Mouse (Mus musculus) myocyte (in vitro differentiated cells): ENCODE data around the gene Wwc1. TPM values are rescaled to one million over a fixed set of nuclear protein-coding genes. Genes with fewer than 3 reads are reported as not detected.
"Not testable (repeated sequence)": the region's sequence is repeated elsewhere in the genome, so short reads cannot be mapped to it uniquely, and the experiment has no call there.

Source experiments
- H3K27me3 ChIP-seq: one replicate; pipeline ENCODE4 v1.6.1; 2011; ENCODE audit not compliant: control insufficient read depth, insufficient read depth, insufficient read length
- H3K36me3 ChIP-seq: one replicate; pipeline ENCODE4 v1.6.1; 2011; ENCODE audit not compliant: control insufficient read depth, insufficient read depth
- H3K4me2 ChIP-seq: one replicate; pipeline ENCODE4 v1.6.1; 2011; ENCODE audit warnings: low read depth, control low read depth
- H3K4me3 ChIP-seq: one replicate; pipeline ENCODE4 v1.5.1; 2011; ENCODE audit warnings: mild to moderate bottlenecking, control low read depth, moderate library complexity
- H3K79me2 ChIP-seq: one replicate; pipeline ENCODE4 v1.6.1; 2011; ENCODE audit not compliant: control insufficient read depth, insufficient read depth
- H3ac ChIP-seq: one replicate; pipeline ENCODE4 v1.6.1; 2011; ENCODE audit not compliant: control insufficient read depth, insufficient read length
- CEBPB ChIP-seq: IDR thresholded peaks from 2 replicates; pipeline ENCODE4 v1.6.1; 2011; ENCODE audit warnings: mild to moderate bottlenecking, moderate library complexity; ENCODE audit not compliant: poor library complexity, insufficient read depth, severe bottlenecking
- E2F4 ChIP-seq: IDR thresholded peaks from one replicate; pipeline ENCODE4 v1.6.1; 2011; ENCODE audit warnings: mild to moderate bottlenecking, control low read depth, moderate library complexity; ENCODE audit not compliant: insufficient read depth
- MAX ChIP-seq: IDR thresholded peaks from one replicate; pipeline ENCODE4 v1.6.1; 2011; ENCODE audit warnings: low read depth, mild to moderate bottlenecking, control low read depth
- MYOD1 ChIP-seq, 3 experiments: IDR thresholded peaks; one replicate each; pipeline ENCODE4 v1.6.1; 2011; ENCODE audit warnings: control low read depth in 2 of 3, low read depth in 2 of 3, mild to moderate bottlenecking in 2 of 3, moderate library complexity in 1 of 3; ENCODE audit not compliant: insufficient read length in 2 of 3, control insufficient read depth in 1 of 3
- MYOG ChIP-seq, 3 experiments: IDR thresholded peaks; one replicate each; pipeline ENCODE4 v1.6.1; 2011; ENCODE audit warnings: control low read depth in 2 of 3, low read depth in 2 of 3, mild to moderate bottlenecking in 2 of 3; ENCODE audit not compliant: insufficient read length in 2 of 3, control insufficient read depth in 1 of 3, insufficient read depth in 1 of 3
- POLR2A ChIP-seq: IDR thresholded peaks from one replicate; pipeline ENCODE4 v1.6.1; 2011; ENCODE audit warnings: low read depth, mild to moderate bottlenecking, control low read depth, moderate library complexity; ENCODE audit not compliant: insufficient read length
- POLR2AphosphoS2 ChIP-seq: IDR thresholded peaks from one replicate; pipeline ENCODE4 v1.6.1; 2011; ENCODE audit warnings: low read depth, control low read depth; ENCODE audit not compliant: insufficient read length
- REST ChIP-seq: IDR thresholded peaks from one replicate; pipeline ENCODE4 v1.6.1; 2011; ENCODE audit warnings: mild to moderate bottlenecking, control low read depth, moderate library complexity; ENCODE audit not compliant: insufficient read depth, insufficient read length
- SRF ChIP-seq: IDR thresholded peaks from one replicate; pipeline ENCODE4 v1.6.1; 2011; ENCODE audit warnings: low read depth; ENCODE audit not compliant: control insufficient read depth, insufficient read length
- TCF12 ChIP-seq: IDR thresholded peaks from one replicate; pipeline ENCODE4 v1.6.1; 2011; ENCODE audit warnings: mild to moderate bottlenecking, control low read depth; ENCODE audit not compliant: poor library complexity, insufficient read depth, severe bottlenecking
- TCF3 ChIP-seq: IDR thresholded peaks from one replicate; pipeline ENCODE4 v1.6.1; 2011; ENCODE audit warnings: low read depth, control low read depth; ENCODE audit not compliant: insufficient read length
- USF1 ChIP-seq: IDR thresholded peaks from one replicate; pipeline ENCODE4 v1.6.1; 2011; ENCODE audit warnings: low read depth, mild to moderate bottlenecking, control low read depth, moderate library complexity
- polyA plus RNA-seq: library from polyadenylated mRNA; unstranded; fragments of >200 nt; fragmentation: generic; extraction: Trizol; gene quantifications from one replicate; pipeline ENCODE4 v1.2.1, GENCODE M21; 2012; ENCODE audit warnings: missing spikeins

Gene Wwc1
- polyA plus RNA-seq, 1 experiment, result 1.2 TPM

DNA sequence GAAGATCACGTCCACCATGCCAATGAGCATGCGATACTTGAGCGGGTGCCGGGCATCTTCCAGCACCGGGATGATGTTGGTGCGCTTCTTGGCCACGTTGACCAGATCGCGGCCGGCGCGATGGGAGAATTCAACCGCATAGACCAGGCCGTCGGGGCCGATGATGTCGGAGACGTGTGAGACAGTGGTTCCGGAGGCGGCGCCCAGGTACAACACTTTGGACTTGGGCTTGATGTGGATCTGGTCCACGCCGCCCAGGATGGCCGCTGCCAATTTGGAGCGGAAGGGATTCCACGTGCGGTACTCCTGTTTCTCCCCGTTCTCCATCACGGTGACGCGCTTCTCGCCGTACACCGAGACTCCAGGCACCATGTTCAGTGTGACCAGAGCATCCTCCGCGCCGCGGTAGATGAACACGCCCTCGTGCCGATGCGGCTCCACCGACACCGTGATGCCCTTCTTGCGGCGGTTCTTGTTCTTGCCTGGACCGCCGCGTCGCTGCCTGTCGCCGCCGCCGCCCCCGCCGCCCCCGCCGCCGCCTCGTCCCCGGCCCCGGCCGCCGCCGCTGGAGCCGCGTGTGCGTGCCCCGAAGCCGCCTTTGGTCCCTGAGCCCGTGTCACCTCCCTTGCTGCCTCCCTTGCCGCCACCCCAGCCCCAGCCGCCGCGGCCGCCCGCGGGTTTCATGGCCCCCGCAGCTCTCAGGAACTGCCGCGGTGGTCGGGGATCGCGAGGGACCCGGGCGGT, 182.4 kb downstream of the Wwc1 start:
- Histone ChIP-seq H3ac (no peak overlapping the region), H3K36me3 (no peaks in the 10 kb centered on the region), H3K27me3 (no peaks in the 10 kb centered on the region), H3K4me3 (no peak overlapping the region), H3K79me2 (no peaks in the 10 kb centered on the region), H3K4me2 (no peak overlapping the region)
- no peak for TF ChIP-seq REST
- TF ChIP-seq TCF3, result no peak
- no peak for TF ChIP-seq E2F4
- no peak for TF ChIP-seq CEBPB
- TF ChIP-seq SRF, result no peak
- TF ChIP-seq POLR2A, result no peak
- no peak for TF ChIP-seq MAX
- no peak for TF ChIP-seq TCF12
- no peak for TF ChIP-seq MYOD1 (IDR thresholded peaks at IDR 0.05; ENCODE audit: control insufficient read depth in 1 of 3, insufficient read length in 2 of 3, low read depth in 2 of 3)
- no peak for TF ChIP-seq POLR2AphosphoS2
- no peak for TF ChIP-seq USF1
- TF ChIP-seq MYOG (IDR thresholded peaks at IDR 0.05; ENCODE audit: control insufficient read depth in 1 of 3, insufficient read depth in 1 of 3, insufficient read length in 2 of 3, low read depth in 2 of 3), result no peak

GRCm38 (mm10) chr11:35792800-35793199, 187.5 kb downstream of the Wwc1 start:
- not testable (repeated sequence) for H3K79me2 ChIP-seq, H3K36me3 ChIP-seq, H3K27me3 ChIP-seq, H3K4me3 ChIP-seq, H3K4me2 ChIP-seq, H3ac ChIP-seq

DNA sequence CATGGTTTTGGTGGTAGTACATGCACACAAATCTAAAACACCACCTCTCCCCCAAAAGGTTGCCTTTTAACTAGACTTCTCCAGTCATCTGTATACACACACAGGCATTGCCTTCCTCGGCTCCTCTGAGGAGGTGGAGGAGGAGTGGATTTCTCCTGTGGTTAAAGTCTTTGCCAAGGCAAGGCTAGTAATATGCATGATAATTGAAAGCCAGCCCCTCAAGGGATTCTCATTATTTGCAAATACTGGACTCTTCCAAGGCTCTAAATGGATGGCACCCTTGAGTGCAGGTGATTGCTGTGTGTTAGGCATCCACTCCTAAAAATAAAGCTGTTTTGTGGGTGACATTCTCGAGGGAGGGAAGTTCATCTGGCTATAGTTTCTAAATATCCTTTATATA, 191.9 kb downstream of the Wwc1 start:
- Histone ChIP-seq H3ac (no peak overlapping the region), H3K4me2 (no peak overlapping the region), H3K36me3 (peaks cover 38% of the 10 kb centered on the region), H3K4me3 (no peak overlapping the region), H3K27me3 (no peaks in the 10 kb centered on the region), H3K79me2 (no peaks in the 10 kb centered on the region)
- TF ChIP-seq E2F4 (no peak), SRF (no peak), MAX (no peak), MYOG (IDR thresholded peaks at IDR 0.05; ENCODE audit: control insufficient read depth in 1 of 3, insufficient read depth in 1 of 3, insufficient read length in 2 of 3, low read depth in 2 of 3) (no peak), REST (no peak), MYOD1 (IDR thresholded peaks at IDR 0.05; ENCODE audit: control insufficient read depth in 1 of 3, insufficient read length in 2 of 3, low read depth in 2 of 3) (no peak), CEBPB (no peak), TCF12 (no peak), TCF3 (no peak), POLR2A (no peak), POLR2AphosphoS2 (no peak), USF1 (no peak)

Other genes starting within 250 kb of the Wwc1 start
- 8.6 TPM for gene Pank3, start 211.0 kb downstream of the Wwc1 start, polyA plus RNA-seq
- gene Fbll1, start 181.6 kb downstream of the Wwc1 start, polyA plus RNA-seq, result not detected
- gene Rars, start 146.0 kb downstream of the Wwc1 start, polyA plus RNA-seq, result 112 TPM